20 mouse cellular contexts compared by ENCODE assay signal in genomic region chr10:79543884-79544597, GRCm38 (mm10). TPM values are rescaled to one million over a fixed set of nuclear protein-coding genes. Genes with fewer than 3 reads are reported as not detected.
DNase-seq lines count a peak whose midpoint lies in the region; ATAC-seq and TF ChIP-seq lines count a peak whose summit lies in the region.
"Had no signal": no experiment of that assay in that cellular context is flagged by ENCODE, and none has a peak within 500 bp of the region (broad histone marks: within the 10 kb centered on the region; RNA-seq: fewer than 3 reads in every experiment).

No protein-coding gene starts in this region.

- H3K4me1 ChIP-seq in heart, embryonic 10.5 days: peaks cover 20% of the 10 kb centered on the region; the same call in 1 of the 2 replicates
- no peaks in the 10 kb centered on the region for H3K4me1 ChIP-seq in liver, embryonic 14.5 days (replicated peaks; ENCODE audit: control insufficient read depth in 2 of 2, insufficient read depth in 2 of 2, low read length in 1 of 2)
- H3K4me1 ChIP-seq in lung, adult 2 months (ENCODE audit: control insufficient read depth, insufficient read depth, low read length): no peaks in the 10 kb centered on the region; the same call in 1 of the 2 replicates
- H3K4me1 ChIP-seq: embryonic facial prominence, embryonic 15.5 days; forebrain, embryonic 12.5 days; midbrain, embryonic 10.5 days; neural tube, embryonic 15.5 days had no signal

- no peak overlapping the region for H3K9ac ChIP-seq in liver, embryonic 14.5 days (replicated peaks)
- H3K9ac ChIP-seq: embryonic facial prominence, embryonic 15.5 days; forebrain, embryonic 12.5 days; neural tube, embryonic 15.5 days had no signal

- no peaks in the 10 kb centered on the region for H3K9me3 ChIP-seq in heart, embryonic 10.5 days
- H3K9me3 ChIP-seq in liver, embryonic 14.5 days (ENCODE audit: control insufficient read depth, low read length): no peaks in the 10 kb centered on the region
- H3K9me3 ChIP-seq: embryonic facial prominence, embryonic 15.5 days; forebrain, embryonic 12.5 days; midbrain, embryonic 10.5 days; neural tube, embryonic 15.5 days had no signal

- H3K36me3 ChIP-seq in heart, embryonic 10.5 days: peaks cover 97% of the 10 kb centered on the region
- peaks cover 5% of the 10 kb centered on the region; the same call in 1 of the 2 replicates for H3K36me3 ChIP-seq in liver, embryonic 14.5 days (replicated peaks; ENCODE audit: control insufficient read depth, insufficient read depth, low read depth)
- H3K36me3 ChIP-seq: G1E had no signal

- 79% methylated on average over 9 of the region's 9 CpGs for WGBS in heart, embryonic 10.5 days
- 62% methylated on average over 9 of the region's 9 CpGs for WGBS in liver, embryonic 14.5 days (ENCODE audit: insufficient replicate concordance)
- 79% methylated on average over 9 of the region's 9 CpGs for WGBS in lung, adult 2 months

- DNase-seq in heart, embryonic 10.5 days (ENCODE audit: low spot score): peak; percentile 64
- DNase-seq in heart, adult 9 months (ENCODE audit: low spot score in 2 of 2): no peak
- DNase-seq in adrenal gland, adult 2 months: peak; percentile 75
- peak; percentile 44 for DNase-seq in adrenal gland, postnatal 25 days
- DNase-seq in liver, embryonic 14.5 days (ENCODE audit: low read depth in 3 of 3, low spot score in 3 of 3): no peak
- no peak for DNase-seq in left cerebral cortex, adult 2 months (ENCODE audit: extremely low spot score in 1 of 2, low spot score in 2 of 2)
- DNase-seq in lung, adult 2 months: no peak
- DNase-seq: cerebellum, adult 8-10 months; kidney, postnatal 14 days; lung, postnatal 36 days; thymus, postnatal 4 days had no signal

- peak; percentile 14; the same call in 1 of the 2 replicates for ATAC-seq in liver, embryonic 14.5 days (ENCODE audit: insufficient read depth)
- ATAC-seq in granulocyte monocyte progenitor cell, adult 5-6 weeks (replicated peaks; ENCODE audit: poor library complexity, severe bottlenecking): no peak

- TF ChIP-seq EP300 in liver, embryonic 14.5 days (IDR thresholded peaks at IDR 0.05; ENCODE audit: low read depth): no peak

- intact Hi-C loops in left cerebral cortex, adult 2 months (cut with DNase I): no loop called here

- no peak for TF ChIP-seq CTCF in liver, embryonic 14.5 days (IDR thresholded peaks at IDR 0.05; ENCODE audit: low read depth)
- TF ChIP-seq CTCF in left cerebral cortex, adult 2 months (IDR thresholded peaks at IDR 0.05): no peak
- no peak for TF ChIP-seq CTCF in lung, adult 2 months (IDR thresholded peaks at IDR 0.05; ENCODE audit: insufficient read depth, low read length)

- TF ChIP-seq POLR2A in lung, adult 2 months (IDR thresholded peaks at IDR 0.05; ENCODE audit: borderline replicate concordance, extremely low read depth, low read depth, low read length): no peak

- no peak overlapping the region for H3K27ac ChIP-seq in heart, embryonic 10.5 days
- no peak overlapping the region for H3K27ac ChIP-seq in liver, embryonic 14.5 days
- no peak overlapping the region for H3K27ac ChIP-seq in left cerebral cortex, adult 2 months
- H3K27ac ChIP-seq: embryonic facial prominence, embryonic 15.5 days; forebrain, embryonic 12.5 days; midbrain, embryonic 10.5 days; neural tube, embryonic 15.5 days had no signal

- H3K4me2 ChIP-seq in liver, embryonic 14.5 days (ENCODE audit: low read depth): no peak overlapping the region
- H3K4me2 ChIP-seq: embryonic facial prominence, embryonic 15.5 days; forebrain, embryonic 12.5 days; neural tube, embryonic 15.5 days had no signal

- no peak overlapping the region for H3K4me3 ChIP-seq in heart, embryonic 10.5 days
- no peak overlapping the region for H3K4me3 ChIP-seq in liver, embryonic 14.5 days (ENCODE audit: insufficient read depth in 1 of 2, low read depth in 2 of 2, low read length in 2 of 2)
- H3K4me3 ChIP-seq in left cerebral cortex, adult 2 months: no peak overlapping the region
- H3K4me3 ChIP-seq in lung, adult 2 months (replicated peaks; ENCODE audit: extremely low read depth, low read depth, low read length): no peak overlapping the region
- H3K4me3 ChIP-seq: embryonic facial prominence, embryonic 15.5 days; forebrain, embryonic 12.5 days; midbrain, embryonic 10.5 days; neural tube, embryonic 15.5 days had no signal

- H3K27me3 ChIP-seq in heart, embryonic 10.5 days (ENCODE audit: insufficient read depth, poor library complexity, severe bottlenecking): no peaks in the 10 kb centered on the region
- no peaks in the 10 kb centered on the region for H3K27me3 ChIP-seq in liver, embryonic 14.5 days (ENCODE audit: control insufficient read depth, insufficient read depth, low read length)
- H3K27me3 ChIP-seq: embryonic facial prominence, embryonic 15.5 days; forebrain, embryonic 12.5 days; neural tube, embryonic 15.5 days had no signal

RNA-seq across cellular contexts. Expression of gene Plpp2, which starts 10.4 kb away (rescaled TPM):
- 16.8 and 24.1 TPM in 2 replicates for polyA plus RNA-seq in heart, embryonic 10.5 days (2016; fragmentation: Nextera tagmentation; extraction: Ambion mirVana)
- total RNA-seq in adrenal gland, adult 2 months (2021): 10 to 100 TPM; 30.3 to 34.7 TPM
- polyA plus RNA-seq in adrenal gland, adult 2 months (2012; rRNA removed): 33.5 and 44.3 TPM in 2 replicates
- total RNA-seq in adrenal gland, postnatal 25 days (2021): 28.3 and 32.1 TPM in 2 replicates
- polyA plus RNA-seq in liver, embryonic 14.5 days (2012; rRNA removed): 10.0 and 11.3 TPM in 2 replicates
- 19.0 and 20.7 TPM in 2 replicates for polyA plus RNA-seq in liver, embryonic 14.5 days (2014; fragmentation: Nextera tagmentation; extraction: Ambion mirVana)
- 1 to 10 TPM; 2.2 to 3.4 TPM for total RNA-seq in left cerebral cortex, adult 2 months (2021)
- total RNA-seq in granulocyte monocyte progenitor cell, adult 5-6 weeks (2014; fragmentation: Nextera tagmentation): 13.9 and 14.8 TPM in 2 replicates
- 5.3 and 7.9 TPM in 2 replicates for total RNA-seq in granulocyte monocyte progenitor cell, adult 5-6 weeks (2017)
- 27.9 and 30.4 TPM in 2 replicates for polyA plus RNA-seq in lung, adult 2 months (2012; rRNA removed)
- total RNA-seq: G1E had no signal

RNA-seq across cellular contexts. Expression of gene Mier2, which starts 11.0 kb away (rescaled TPM):
- polyA plus RNA-seq in heart, embryonic 10.5 days (2016; fragmentation: Nextera tagmentation; extraction: Ambion mirVana): 46.6 and 53.9 TPM in 2 replicates
- 10 to 100 TPM; 26.7 to 30.9 TPM for total RNA-seq in adrenal gland, adult 2 months (2021)
- polyA plus RNA-seq in adrenal gland, adult 2 months (2012; rRNA removed): 150 and 154 TPM in 2 replicates
- total RNA-seq in adrenal gland, postnatal 25 days (2021): 33.6 and 46.1 TPM in 2 replicates
- polyA plus RNA-seq in liver, embryonic 14.5 days (2012; rRNA removed): 16.4 and 19.6 TPM in 2 replicates
- polyA plus RNA-seq in liver, embryonic 14.5 days (2014; fragmentation: Nextera tagmentation; extraction: Ambion mirVana): 5.2 and 7.6 TPM in 2 replicates
- 10 to 100 TPM; 51.2 to 54.9 TPM for total RNA-seq in left cerebral cortex, adult 2 months (2021)
- total RNA-seq in granulocyte monocyte progenitor cell, adult 5-6 weeks (2014; fragmentation: Nextera tagmentation): 24.4 and 24.8 TPM in 2 replicates
- total RNA-seq in granulocyte monocyte progenitor cell, adult 5-6 weeks (2017): 10.8 and 16.8 TPM in 2 replicates
- 62.5 and 71.8 TPM in 2 replicates for polyA plus RNA-seq in lung, adult 2 months (2012; rRNA removed)
- total RNA-seq: G1E had no signal

RNA-seq across cellular contexts. Expression of gene Theg, which starts 43.1 kb away (rescaled TPM):
- polyA plus RNA-seq in heart, embryonic 10.5 days (2016; fragmentation: Nextera tagmentation; extraction: Ambion mirVana): not detected in 2 replicates
- not detected for total RNA-seq in adrenal gland, adult 2 months (2021)
- polyA plus RNA-seq in adrenal gland, adult 2 months (2012; rRNA removed): not detected in 2 replicates
- not detected in 2 replicates for total RNA-seq in adrenal gland, postnatal 25 days (2021)
- not detected in 2 replicates for polyA plus RNA-seq in liver, embryonic 14.5 days (2012; rRNA removed)
- polyA plus RNA-seq in liver, embryonic 14.5 days (2014; fragmentation: Nextera tagmentation; extraction: Ambion mirVana): not detected in 2 replicates
- total RNA-seq in left cerebral cortex, adult 2 months (2021): 1 to 10 TPM in 1 of 2 experiments, under 1 TPM in 1; 0.87 to 1.4 TPM
- total RNA-seq in granulocyte monocyte progenitor cell, adult 5-6 weeks (2014; fragmentation: Nextera tagmentation): not detected in 2 replicates
- total RNA-seq in granulocyte monocyte progenitor cell, adult 5-6 weeks (2017): not detected in 2 replicates
- not detected in 2 replicates for polyA plus RNA-seq in lung, adult 2 months (2012; rRNA removed)
- total RNA-seq: G1E; heart, postnatal 25 days; liver, adult 2 months had no signal
- polyA plus RNA-seq: brain, embryonic 14.5 days; embryonic facial prominence, embryonic 15.5 days; forebrain, embryonic 12.5 days; G1E; liver, adult 2 months; midbrain, embryonic 10.5 days had no signal

Comparison
In these comparisons a context has a peak if more than half of its experiments do, and no peak if none do; other contexts are left out.
1. DNase-seq: peak in heart, embryonic 10.5 days (single experiment), adrenal gland, adult 2 months (single experiment) and adrenal gland, postnatal 25 days (single experiment); none in heart, adult 9 months (0 of 2), liver, embryonic 14.5 days (0 of 3), left cerebral cortex, adult 2 months (0 of 2) and lung, adult 2 months (single experiment).